ENCODE assay signal across 7 mouse cellular contexts in the genomic region with DNA sequence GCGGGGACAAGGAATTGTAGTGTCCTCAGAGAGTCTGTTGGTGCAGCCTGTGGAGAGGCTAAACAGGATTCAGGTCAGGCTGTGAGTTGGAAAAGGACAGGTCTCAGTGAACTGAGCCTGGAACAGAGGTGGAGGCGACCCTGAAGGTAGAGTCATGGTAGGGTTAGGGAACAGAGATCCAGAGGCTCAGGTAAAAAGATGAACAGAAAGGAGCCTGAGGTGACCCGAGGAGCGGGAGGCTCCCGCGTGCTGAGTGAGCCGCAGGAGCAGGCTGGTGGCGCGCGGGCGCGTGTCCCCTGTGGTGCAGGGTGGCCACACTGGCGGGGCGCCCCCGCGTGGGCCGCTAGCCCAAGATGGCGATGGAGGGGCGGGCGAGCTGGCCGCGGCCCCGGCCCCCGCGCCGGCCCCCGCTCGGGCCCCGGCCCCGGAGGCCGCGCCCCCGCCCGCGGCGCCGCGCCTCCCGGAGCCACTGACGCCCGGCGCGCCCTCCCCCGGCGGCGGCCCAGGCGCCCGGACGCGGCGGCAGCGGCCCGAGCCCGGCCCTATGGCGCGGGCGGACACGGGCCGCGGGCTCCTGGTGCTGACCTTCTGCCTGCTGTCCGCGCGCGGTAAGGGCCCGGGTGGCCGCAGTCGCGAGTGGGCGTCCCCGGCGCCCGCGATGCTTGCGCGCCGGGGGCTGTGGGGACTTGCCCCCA. TPM values are rescaled to one million over a fixed set of nuclear protein-coding genes. Genes with fewer than 3 reads are reported as not detected.
DNase-seq lines count a peak whose midpoint lies in the region; ATAC-seq lines count a peak whose summit lies in the region.

A gene (plus strand): TSS at position 496 of the 695 bp plus-strand sequence.

- H3K9me3 ChIP-seq in intestine, embryonic 16.5 days (ENCODE audit: control insufficient read depth, low read length), result 0 out of 2 replicates have a peak, but pooled peaks cover 4% of the 10 kb centered on the region

- H3K4me3 ChIP-seq in intestine, embryonic 16.5 days (ENCODE audit: low read length), result peak within 1 kb of the TSS; percentile 83

- H3K4me1 ChIP-seq in intestine, embryonic 16.5 days (ENCODE audit: control insufficient read depth, insufficient read depth, low read length), result peaks cover 13% of the 10 kb centered on the region

- peak; percentile 58 for ATAC-seq in intestine, embryonic 16.5 days

- WGBS in intestine, embryonic 16.5 days, result 2% methylated on average over 58 of the region's 76 CpGs

- peak within 1 kb of the TSS; percentile 92 for H3K27ac ChIP-seq in intestine, embryonic 16.5 days (ENCODE audit: low read length)

- H3K36me3 ChIP-seq in intestine, embryonic 16.5 days (ENCODE audit: control insufficient read depth, insufficient read depth, low read length), result no peaks in the 10 kb centered on the region

- peak; percentile 35 for DNase-seq in thymus, postnatal 4 days
- DNase-seq in thymus, postnatal 10 days (ENCODE audit: low spot score in 2 of 2), result no peak
- peak; percentile 27 for DNase-seq in cerebellum, adult 9-11 months
- no peak for DNase-seq in gastrocnemius, adult 18-20 months (ENCODE audit: low spot score)
- peak; percentile 39 for DNase-seq in mesoderm, embryonic 11.5 days (ENCODE audit: low read depth, low spot score)
- DNase-seq in testis, postnatal 10 days (ENCODE audit: low spot score), result peak; percentile 63

- peak within 1 kb of the TSS; percentile 86 for H3K9ac ChIP-seq in intestine, embryonic 16.5 days (ENCODE audit: low read depth, low read length)

- no peaks in the 10 kb centered on the region for H3K27me3 ChIP-seq in intestine, embryonic 16.5 days (replicated peaks; ENCODE audit: control insufficient read depth, insufficient read depth, low read length)

- peak within 1 kb of the TSS; percentile 93 for H3K4me2 ChIP-seq in intestine, embryonic 16.5 days (ENCODE audit: low read depth, low read length)

RNA-seq across cellular contexts. Expression of the gene that starts here (rescaled TPM):
- 10 to 100 TPM; 28.7 to 29.4 TPM for total RNA-seq in gastrocnemius, adult 18-20 months (2021)
- 13.0 and 14.5 TPM in 2 replicates for polyA plus RNA-seq in intestine, embryonic 16.5 days (2015; fragmentation: Nextera tagmentation; extraction: Ambion mirVana)

Comparison
In these comparisons a context has a peak if more than half of its experiments do, and no peak if none do; other contexts are left out.
1. DNase-seq: peak in thymus, postnatal 4 days (single experiment), cerebellum, adult 9-11 months (single experiment), mesoderm, embryonic 11.5 days (single experiment) and testis, postnatal 10 days (single experiment); none in thymus, postnatal 10 days (0 of 2) and gastrocnemius, adult 18-20 months (single experiment).